Mouse (Mus musculus) heart, adult 2 months (tissue): ENCODE results near the gene Cd72.

ENCODE experiments used
- CTCF ChIP-seq: fragments of 200-600 bp; IDR thresholded peaks from 2 replicates; pipeline ENCODE4 v1.8.1; 2022; ENCODE audit warnings: antibody characterized with exemption, mild to moderate bottlenecking, moderate library complexity
- EP300 ChIP-seq: fragments of 200-500 bp; IDR thresholded peaks from 2 replicates; pipeline ENCODE4 v1.6.1; 2011; ENCODE audit warnings: low read depth, low read length, control low read depth; ENCODE audit not compliant: insufficient read depth
- POLR2A ChIP-seq: fragments of 200-500 bp; IDR thresholded peaks from 2 replicates; pipeline ENCODE4 v1.6.1; 2011; ENCODE audit warnings: mild to moderate bottlenecking, low read depth, low read length, control low read depth; ENCODE audit not compliant: insufficient read depth

DNA sequence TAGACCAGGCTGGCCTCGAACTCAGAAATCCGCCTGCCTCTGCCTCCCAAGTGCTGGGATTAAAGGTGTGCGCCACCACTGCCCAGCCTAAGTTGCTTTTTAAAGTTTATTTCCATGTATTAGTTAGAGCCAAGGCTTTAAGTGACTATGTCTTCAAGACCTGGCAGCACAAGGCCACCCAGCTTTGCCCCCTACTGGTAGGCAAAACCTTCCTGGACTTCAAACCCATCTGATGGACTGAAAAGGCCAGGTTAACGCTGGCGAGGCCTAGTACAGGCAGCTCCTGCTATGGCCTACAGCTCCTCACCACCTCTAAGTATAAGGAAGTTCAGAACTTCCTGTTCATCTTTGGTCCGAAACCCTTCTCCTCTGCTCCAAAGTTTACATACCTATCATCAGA lies 22.2 kb upstream of the Cd72 start:
- TF ChIP-seq CTCF (peak; percentile 38), POLR2A (no peak), EP300 (no peak)
